ENCODE assay signal across 19 mouse cellular contexts in genomic region chr13:114736066-114736465, GRCm38 (mm10).
DNase-seq lines count a peak whose midpoint lies in the region; TF ChIP-seq lines count a peak whose summit lies in the region.
"Had no signal": no experiment of that assay in that cellular context is flagged by ENCODE, and none has a peak within 500 bp of the region (broad histone marks: within the 10 kb centered on the region; RNA-seq: fewer than 3 reads in every experiment).

No protein-coding gene starts in this region.

- H3K79me2 ChIP-seq in myocyte (ENCODE audit: control insufficient read depth, insufficient read depth), result no peaks in the 10 kb centered on the region

- TF ChIP-seq POLR2A in myocyte (IDR thresholded peaks at IDR 0.05; ENCODE audit: insufficient read length, low read depth), result no peak

- peak overlapping the region; percentile 39 for H3K4me2 ChIP-seq in myocyte (ENCODE audit: low read depth)
- H3K4me2 ChIP-seq: embryonic facial prominence, embryonic 12.5 days; forebrain, embryonic 13.5 days; heart, embryonic 12.5 days had no signal

- no peak overlapping the region for H3ac ChIP-seq in myocyte (ENCODE audit: control insufficient read depth, insufficient read length)

- H3K36me3 ChIP-seq in myocyte (ENCODE audit: control insufficient read depth, insufficient read depth), result no peaks in the 10 kb centered on the region
- H3K36me3 ChIP-seq: embryonic facial prominence, embryonic 12.5 days; heart, embryonic 12.5 days had no signal

- no peaks in the 10 kb centered on the region for H3K27me3 ChIP-seq in myocyte (ENCODE audit: control insufficient read depth, insufficient read depth, insufficient read length)
- H3K27me3 ChIP-seq: embryonic facial prominence, embryonic 12.5 days; forebrain, embryonic 13.5 days; heart, embryonic 12.5 days had no signal

- H3K4me3 ChIP-seq in myocyte, result no peak overlapping the region
- H3K4me3 ChIP-seq: embryonic facial prominence, embryonic 12.5 days; forebrain, embryonic 13.5 days; gastrocnemius, adult 2 months; heart, embryonic 12.5 days had no signal

- DNase-seq in adrenal gland, adult 2 months, result peak; percentile 27
- DNase-seq in adrenal gland, postnatal 10 days, result no peak
- DNase-seq in 3T3-L1 (ENCODE audit: low read depth, low spot score) (peak; percentile 94), NIH3T3 (ENCODE audit: low read depth) (peak; percentile 76)
- DNase-seq in kidney, adult 9 months, result no peak
- DNase-seq in thymus, postnatal 0 days (ENCODE audit: low spot score), result no peak
- DNase-seq: adrenal gland, postnatal 14 days; B cell, adult 2 months; cerebellum, adult 11 months; cerebellum, adult 8-10 months; cerebellum, postnatal 25 days; gastrocnemius, adult 2 months; gastrocnemius, postnatal 25 days; heart, postnatal 36 days; kidney, adult 11 months had no signal

TF ChIP-seq in myocyte, 11 proteins besides CTCF, POLR2A, EP300 and RAD21:
- no peak for TF ChIP-seq MYOG (IDR thresholded peaks at IDR 0.05; ENCODE audit: control insufficient read depth in 1 of 3, insufficient read depth in 1 of 3, insufficient read length in 2 of 3, low read depth in 2 of 3)
- no peak for TF ChIP-seq TCF12 (IDR thresholded peaks at IDR 0.05; ENCODE audit: insufficient read depth, poor library complexity, severe bottlenecking)
- no peak for TF ChIP-seq E2F4 (IDR thresholded peaks at IDR 0.05; ENCODE audit: insufficient read depth)
- no peak for TF ChIP-seq TCF3 (IDR thresholded peaks at IDR 0.05; ENCODE audit: insufficient read length, low read depth)
- no peak for TF ChIP-seq POLR2AphosphoS2 (IDR thresholded peaks at IDR 0.05; ENCODE audit: insufficient read length, low read depth)
- TF ChIP-seq USF1 (IDR thresholded peaks at IDR 0.05; ENCODE audit: low read depth), result no peak
- TF ChIP-seq REST (IDR thresholded peaks at IDR 0.05; ENCODE audit: insufficient read depth, insufficient read length), result no peak
- no peak for TF ChIP-seq SRF (IDR thresholded peaks at IDR 0.05; ENCODE audit: control insufficient read depth, insufficient read length, low read depth)
- TF ChIP-seq MYOD1 (IDR thresholded peaks at IDR 0.05; ENCODE audit: control insufficient read depth in 1 of 3, insufficient read length in 2 of 3, low read depth in 2 of 3), result no peak
- no peak for TF ChIP-seq MAX (IDR thresholded peaks at IDR 0.05; ENCODE audit: low read depth)
- no peak for TF ChIP-seq CEBPB (IDR thresholded peaks at IDR 0.05; ENCODE audit: insufficient read depth, poor library complexity, severe bottlenecking)

Comparison
In these comparisons a context has a peak if more than half of its experiments do, and no peak if none do; other contexts are left out.
1. DNase-seq: peak in adrenal gland, adult 2 months (single experiment), 3T3-L1 (single experiment) and NIH3T3 (single experiment); none in adrenal gland, postnatal 10 days (single experiment), kidney, adult 9 months (single experiment) and thymus, postnatal 0 days (single experiment).